Mouse (Mus musculus) naive thymus-derived CD4-positive, alpha-beta T cell, adult 2 months (primary cell): Measurements from ENCODE around the gene Tanc1.

Source experiments
- DNase-seq: peaks from one replicate; pipeline ENCODE4 v3.0.0-alpha.2; 2011; ENCODE audit warnings: low read depth

The Tanc1 gene

GRCm38 (mm10) chr2:59794838-59795237 is 183.0 kb downstream of the Tanc1 start:
- DNase-seq: no peak

- no peak for DNase-seq
These were observed 187.2 kb downstream of the Tanc1 start for GRCm38 (mm10) chr2:59798934-59799532.

- DNase-seq: no peak
These were observed 187.7 kb downstream of the Tanc1 start for GRCm38 (mm10) chr2:59799572-59799971.

GRCm38 (mm10) chr2:59800481-59801266 is 188.8 kb downstream of the Tanc1 start:
- DNase-seq: no peak

GRCm38 (mm10) chr2:59802722-59803387 is 191.0 kb downstream of the Tanc1 start:
- DNase-seq: no peak

- no peak for DNase-seq
These were observed 193.8 kb downstream of the Tanc1 start for GRCm38 (mm10) chr2:59805595-59805994.

- no peak for DNase-seq
These were observed 194.2 kb downstream of the Tanc1 start for GRCm38 (mm10) chr2:59806038-59806437.

GRCm38 (mm10) chr2:59808608-59809007 is 196.8 kb downstream of the Tanc1 start:
- no peak for DNase-seq

- no peak for DNase-seq
These were observed 198.2 kb downstream of the Tanc1 start for GRCm38 (mm10) chr2:59810039-59810438.

- no peak for DNase-seq
These were observed 199.4 kb downstream of the Tanc1 start for GRCm38 (mm10) chr2:59811247-59811646.

GRCm38 (mm10) chr2:59812641-59813040 is 200.8 kb downstream of the Tanc1 start:
- DNase-seq: no peak

GRCm38 (mm10) chr2:59813457-59813856 is 201.6 kb downstream of the Tanc1 start:
- no peak for DNase-seq

GRCm38 (mm10) chr2:59814997-59815396 is 203.2 kb downstream of the Tanc1 start:
- no peak for DNase-seq

- DNase-seq: no peak
These were observed 206.8 kb downstream of the Tanc1 start for GRCm38 (mm10) chr2:59818663-59819062.

- DNase-seq: no peak
These were observed 207.6 kb downstream of the Tanc1 start for GRCm38 (mm10) chr2:59819415-59819814.

GRCm38 (mm10) chr2:59820088-59820487 is 208.2 kb downstream of the Tanc1 start:
- no peak for DNase-seq

- no peak for DNase-seq
These were observed 209.2 kb downstream of the Tanc1 start for GRCm38 (mm10) chr2:59821044-59821443.

- no peak for DNase-seq
These were observed 212.4 kb downstream of the Tanc1 start for GRCm38 (mm10) chr2:59824289-59824688.

- no peak for DNase-seq
These were observed 213.5 kb downstream of the Tanc1 start for GRCm38 (mm10) chr2:59825380-59825779.

- no peak for DNase-seq
These were observed 216.3 kb downstream of the Tanc1 start for GRCm38 (mm10) chr2:59828103-59828655.

- no peak for DNase-seq
These were observed 217.1 kb downstream of the Tanc1 start for GRCm38 (mm10) chr2:59828777-59829508.

- DNase-seq: no peak
These were observed 217.9 kb downstream of the Tanc1 start for GRCm38 (mm10) chr2:59829718-59830117.
